Mouse (Mus musculus) cerebellum, postnatal 10 days (tissue): Measurements from ENCODE around the gene Tenm2.

Source experiments
- DNase-seq, 2 experiments: peaks; one replicate each; pipeline ENCODE4 v3.0.0; 2021; ENCODE audit warnings: mixed read lengths in 2 of 2

Gene Tenm2

GRCm38 (mm10) chr11:35976482-35976881, 1259.3 kb downstream of the Tenm2 start:
- DNase-seq: peak in 1 of 2 experiments; percentile 50

- no peak for DNase-seq
These were observed 1260.9 kb downstream of the Tenm2 start for GRCm38 (mm10) chr11:35974632-35975450.

- DNase-seq: no peak
These were observed 1262.6 kb downstream of the Tenm2 start for GRCm38 (mm10) chr11:35973135-35973534.

GRCm38 (mm10) chr11:35972270-35972931, 1263.4 kb downstream of the Tenm2 start:
- DNase-seq: no peak

- no peak for DNase-seq
These were observed 1264.7 kb downstream of the Tenm2 start for GRCm38 (mm10) chr11:35970806-35971705.

- DNase-seq: no peak
These were observed 1267.5 kb downstream of the Tenm2 start for GRCm38 (mm10) chr11:35968291-35968690.

- DNase-seq: no peak
These were observed 1271.7 kb downstream of the Tenm2 start for GRCm38 (mm10) chr11:35963981-35964549.

- DNase-seq: no peak
These were observed 1272.2 kb downstream of the Tenm2 start for GRCm38 (mm10) chr11:35963554-35963953.

GRCm38 (mm10) chr11:35962431-35962830, 1273.3 kb downstream of the Tenm2 start:
- DNase-seq: no peak

- DNase-seq: no peak
These were observed 1276.5 kb downstream of the Tenm2 start for GRCm38 (mm10) chr11:35959270-35959669.
